Mouse (Mus musculus) ES-CJ7 (cell line): ENCODE data around the gene Blmh.

ENCODE experiments used
- DNase-seq: peaks from one replicate; pipeline ENCODE4 v3.0.0; 2011; ENCODE audit warnings: low read depth, low spot score

Gene Blmh

DNA sequence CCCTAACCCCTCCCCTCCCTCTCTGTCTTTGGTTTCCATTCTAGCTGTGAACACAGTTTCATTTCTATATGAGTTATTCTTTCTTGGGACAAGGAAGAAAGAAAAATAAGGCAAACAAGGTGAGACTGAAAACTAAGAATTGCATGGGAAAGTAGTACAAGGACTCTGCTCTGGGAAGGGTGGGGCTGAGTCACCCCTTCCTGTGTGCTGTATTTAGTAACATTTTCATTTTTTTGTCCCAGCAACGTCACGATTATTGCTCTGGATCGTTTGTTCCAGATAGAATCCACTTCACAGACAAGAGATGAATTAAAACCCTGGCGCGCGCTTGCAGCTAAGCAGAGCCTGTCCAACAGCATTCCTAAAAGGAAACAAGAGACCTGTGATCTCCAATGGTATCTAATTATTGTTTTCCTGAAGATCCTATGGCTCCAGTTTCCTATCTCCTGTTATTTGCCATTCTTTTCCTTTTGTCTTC lies at the start of gene Blmh:
Blmh (plus strand) TSS at position 51 of the 478 bp plus-strand sequence.
- no peak for DNase-seq

DNA sequence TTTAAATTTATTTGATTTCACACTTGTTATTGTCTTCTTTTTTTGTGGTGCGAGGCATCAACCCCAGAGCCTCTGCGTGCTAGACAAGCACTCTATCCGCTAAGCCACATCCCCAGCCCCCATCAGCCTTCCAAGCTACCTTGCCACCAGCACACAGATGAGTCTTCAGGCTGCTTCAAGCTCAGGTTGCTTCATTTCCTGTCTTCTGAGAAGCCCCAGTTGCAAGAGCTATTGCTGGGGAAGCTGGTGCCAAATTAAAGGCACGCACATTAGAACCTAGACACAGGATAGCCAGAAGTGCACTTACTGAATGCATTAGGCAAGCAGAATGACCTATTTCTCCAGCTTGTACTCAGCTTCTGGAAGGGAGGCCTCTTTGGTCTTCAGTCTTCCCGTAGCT lies 44.8 kb upstream of the Blmh start:
- no peak for DNase-seq

DNA sequence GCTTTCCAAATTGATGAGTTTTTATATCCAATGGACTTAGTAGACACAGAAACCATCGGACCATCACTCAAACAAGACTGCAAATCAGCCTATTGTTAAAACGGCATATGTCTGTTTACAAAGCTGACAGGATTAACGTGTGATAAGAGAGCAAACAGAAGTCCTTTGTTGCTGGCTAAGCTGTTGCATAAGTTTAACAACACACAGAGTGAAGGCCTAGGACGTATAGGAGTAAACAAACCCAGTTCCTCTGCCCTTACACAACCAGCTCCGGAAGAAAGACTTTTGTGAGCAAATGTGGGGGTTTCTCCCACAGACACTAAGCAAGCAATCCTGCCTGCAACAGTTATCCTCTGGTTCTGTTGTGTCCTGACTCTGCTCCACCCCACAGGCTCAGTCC lies 40.2 kb upstream of the Blmh start:
- no peak for DNase-seq

- DNase-seq: no peak
These were observed 35.1 kb upstream of the Blmh start for GRCm38 (mm10) chr11:76889339-76890164.

DNA sequence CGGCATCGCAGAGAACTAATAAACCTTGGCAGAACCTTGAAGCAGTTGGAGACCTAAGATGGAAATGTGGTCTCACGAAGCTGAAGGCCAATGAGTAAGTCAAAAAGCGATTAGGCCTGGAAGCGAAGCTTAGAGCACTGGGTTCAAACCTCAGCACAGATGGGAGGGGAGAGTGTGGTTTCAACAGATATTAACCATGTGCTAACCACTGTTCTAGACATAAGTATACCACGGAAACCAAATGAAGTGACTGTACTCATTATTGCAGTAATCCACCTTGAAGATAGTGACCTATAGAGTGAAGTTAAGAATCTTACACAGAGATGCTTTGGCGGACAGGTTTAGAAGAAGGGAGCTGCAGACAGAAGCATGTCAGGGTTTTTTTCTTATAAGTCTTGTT lies 33.4 kb upstream of the Blmh start:
- DNase-seq: no peak

DNA sequence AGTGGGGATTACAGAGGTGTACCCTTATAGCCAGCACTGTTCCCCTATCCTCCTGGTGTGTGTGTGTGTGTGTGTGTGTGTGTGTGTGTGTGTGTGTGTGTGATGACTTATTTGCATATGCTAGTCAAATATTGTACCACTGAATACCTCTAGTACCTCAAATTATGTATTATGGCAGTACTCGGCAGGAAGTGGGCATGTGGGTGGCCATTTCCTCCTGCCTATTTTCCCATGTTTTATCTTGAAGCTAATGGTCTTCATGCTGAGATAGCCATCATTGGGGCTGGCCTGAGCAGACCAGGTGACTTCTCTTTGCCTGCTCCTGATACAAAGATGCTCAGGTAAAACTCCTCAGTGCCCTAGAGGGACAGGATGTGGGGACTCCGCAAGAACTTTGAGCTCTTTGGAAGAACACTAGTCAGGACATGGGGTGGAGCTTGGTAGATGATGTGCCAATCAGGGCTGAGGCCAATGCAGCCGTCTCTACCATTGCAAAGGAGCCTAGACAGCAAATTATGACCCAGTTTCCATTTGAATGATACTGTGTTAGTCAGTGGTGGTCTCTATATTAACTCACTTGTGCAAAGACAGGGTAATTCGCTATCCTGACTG lies 32.8 kb upstream of the Blmh start:
- no peak for DNase-seq

DNA sequence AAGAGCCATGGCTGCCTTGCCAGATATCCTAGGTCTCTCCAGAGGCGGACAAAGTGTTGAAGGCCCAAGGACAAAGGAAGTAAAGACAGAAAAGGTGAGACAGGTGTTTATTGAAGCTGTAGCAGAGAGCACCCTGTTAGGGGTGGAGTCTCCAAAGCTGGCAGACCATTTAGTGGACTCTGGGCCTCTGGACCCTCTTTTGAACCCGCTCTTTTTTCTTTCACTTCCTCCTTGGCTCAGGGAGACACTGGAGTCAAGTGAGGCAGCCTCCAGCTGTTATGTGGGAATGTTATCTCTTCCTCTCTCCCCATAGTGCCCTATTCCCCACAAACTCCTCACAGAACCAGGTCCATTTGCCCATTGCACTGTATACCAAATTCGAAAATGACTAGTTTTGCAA lies 31.6 kb upstream of the Blmh start:
- DNase-seq: no peak

DNA sequence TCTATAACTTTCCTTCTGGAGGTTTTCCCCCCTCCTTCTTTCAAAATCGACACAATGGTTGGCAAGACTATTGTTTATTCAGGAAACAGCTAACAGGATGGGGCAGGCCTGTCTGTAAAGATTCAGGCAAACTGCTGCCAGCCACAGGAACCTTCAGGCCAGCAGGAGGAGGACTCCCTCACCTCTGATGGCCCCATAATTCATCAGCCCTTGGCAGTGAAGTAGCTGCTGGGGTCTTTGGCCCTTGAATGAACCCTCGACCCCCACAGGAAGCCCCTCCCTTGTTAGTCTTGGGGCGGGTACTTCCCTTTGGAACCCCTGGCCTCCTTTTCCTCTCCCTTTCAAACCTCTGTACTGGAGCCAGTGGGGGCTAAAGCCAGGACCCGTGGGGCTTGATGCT lies 31.0 kb upstream of the Blmh start:
- no peak for DNase-seq

- DNase-seq: peak; percentile 62
These were observed 30.4 kb upstream of the Blmh start for GRCm38 (mm10) chr11:76894240-76894639.

GRCm38 (mm10) chr11:76896360-76896759 lies 28.2 kb upstream of the Blmh start:
- no peak for DNase-seq

- no peak for DNase-seq
These were observed 27.5 kb upstream of the Blmh start for GRCm38 (mm10) chr11:76897126-76897525.

DNA sequence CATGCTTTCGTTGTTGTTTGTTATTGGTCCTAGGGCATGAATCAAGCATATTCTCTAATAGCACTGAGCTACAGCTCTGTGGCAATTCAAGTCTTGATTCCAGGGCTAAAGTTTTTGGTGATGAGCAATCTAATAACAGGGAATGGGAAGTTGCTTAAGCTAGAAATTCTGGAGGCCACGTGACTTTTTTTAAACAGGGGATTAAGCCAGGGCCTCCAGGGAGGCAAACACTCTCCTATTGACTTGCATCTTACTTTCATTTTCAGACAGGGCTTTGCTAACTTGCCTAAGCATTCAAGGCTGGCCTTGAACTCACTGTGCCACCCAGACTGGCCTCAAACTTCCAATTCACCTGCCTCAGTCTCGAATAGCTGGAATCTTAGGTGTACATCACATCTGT lies 26.7 kb upstream of the Blmh start:
- no peak for DNase-seq

DNA sequence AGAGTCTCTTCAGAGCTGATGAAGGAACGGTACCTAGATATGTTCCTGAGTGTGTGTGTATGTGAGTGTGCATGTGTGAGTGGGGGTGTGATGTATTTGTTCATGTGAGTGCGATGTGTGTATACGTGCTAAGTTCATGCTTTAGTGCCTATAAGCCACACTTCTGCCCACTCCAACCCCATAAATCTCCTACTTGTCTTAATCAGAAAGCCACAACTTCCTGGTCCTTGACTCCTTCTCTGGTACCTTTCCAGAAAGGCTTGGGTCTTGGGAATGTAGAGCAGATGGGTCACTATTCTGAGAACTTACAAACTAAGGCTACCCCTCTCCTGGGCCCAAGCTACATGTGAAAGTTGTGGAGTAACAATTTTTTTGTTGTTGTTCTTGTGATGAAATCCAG lies 25.9 kb upstream of the Blmh start:
- no peak for DNase-seq

- DNase-seq: peak; percentile 50
These were observed 24.6 kb upstream of the Blmh start for GRCm38 (mm10) chr11:76899758-76900738.

DNA sequence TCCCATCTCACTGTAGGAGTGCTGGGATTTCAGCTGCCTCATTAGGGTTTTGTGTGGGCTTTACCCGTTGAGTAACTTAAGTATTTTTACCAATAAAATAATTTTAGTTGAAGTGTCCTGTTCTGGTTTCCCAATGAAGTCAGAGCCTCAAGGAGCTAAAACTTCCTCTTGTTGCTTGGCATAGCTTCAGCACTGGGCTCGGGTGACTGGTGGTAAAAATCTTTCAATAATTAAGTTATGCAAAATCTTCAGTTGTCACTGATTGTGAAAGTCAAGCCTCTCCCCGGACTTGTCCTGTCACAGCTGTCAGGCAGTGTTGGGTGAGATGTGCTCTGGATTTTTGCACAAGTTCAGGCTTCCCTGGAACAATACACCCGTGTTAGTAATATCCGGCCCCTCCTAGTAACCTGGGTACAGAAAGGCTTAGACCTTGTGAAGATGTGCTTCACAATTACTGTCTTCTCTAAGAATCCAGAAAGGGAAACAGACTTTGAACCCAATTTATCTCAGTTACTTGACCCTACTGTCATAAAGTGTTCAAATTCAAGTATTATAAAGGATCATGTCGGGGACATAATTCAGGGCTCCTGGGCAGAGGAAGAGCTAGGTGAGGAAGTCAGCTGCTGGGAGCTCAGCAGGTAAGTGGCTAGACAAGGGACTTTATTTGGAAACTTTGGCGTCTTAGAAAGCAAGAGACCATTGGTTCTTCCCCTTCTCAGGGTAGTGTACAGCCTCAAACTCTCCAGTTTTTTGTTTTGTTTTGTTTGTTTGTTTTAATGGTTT lies 22.8 kb upstream of the Blmh start, which contains the start of gene Tmigd1:
Tmigd1 (plus strand) TSS at position 581 of the 783 bp plus-strand sequence.
- no peak for DNase-seq

- no peak for DNase-seq
These were observed 20.3 kb upstream of the Blmh start for GRCm38 (mm10) chr11:76904340-76904739.

- DNase-seq: no peak
These were observed 16.0 kb upstream of the Blmh start for GRCm38 (mm10) chr11:76908651-76909050.

- no peak for DNase-seq
These were observed 13.1 kb upstream of the Blmh start for GRCm38 (mm10) chr11:76911325-76912054.

GRCm38 (mm10) chr11:76912055-76912395 lies 12.6 kb upstream of the Blmh start:
- DNase-seq: no peak

DNA sequence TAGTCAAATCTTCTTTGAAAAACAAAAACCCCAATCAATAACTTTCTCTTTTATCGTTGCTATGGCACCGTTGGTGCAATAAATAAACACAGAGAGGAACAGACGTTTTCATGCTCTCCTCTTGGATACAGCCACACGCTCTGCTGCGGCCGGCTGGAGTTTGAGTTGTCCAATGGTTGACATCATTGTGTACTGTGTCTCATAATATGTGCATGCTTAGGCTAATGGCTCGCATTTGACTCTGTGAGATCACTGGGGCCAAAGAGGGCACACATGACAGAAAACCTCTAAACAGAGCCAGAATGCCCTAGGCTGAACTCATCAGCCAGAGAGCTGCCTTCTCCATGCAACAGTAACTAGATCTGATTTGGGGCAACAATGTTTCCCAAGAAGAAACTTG lies 10.2 kb upstream of the Blmh start:
- no peak for DNase-seq
